Mouse (Mus musculus): ENCODE measurements around the gene Kctd5. TPM values are rescaled to one million over a fixed set of nuclear protein-coding genes. Genes with fewer than 3 reads are reported as not detected.

Kctd5 gene
- total RNA-seq, 2 experiments from 2014 or later = 19.1 to 23.0 TPM

DNA sequence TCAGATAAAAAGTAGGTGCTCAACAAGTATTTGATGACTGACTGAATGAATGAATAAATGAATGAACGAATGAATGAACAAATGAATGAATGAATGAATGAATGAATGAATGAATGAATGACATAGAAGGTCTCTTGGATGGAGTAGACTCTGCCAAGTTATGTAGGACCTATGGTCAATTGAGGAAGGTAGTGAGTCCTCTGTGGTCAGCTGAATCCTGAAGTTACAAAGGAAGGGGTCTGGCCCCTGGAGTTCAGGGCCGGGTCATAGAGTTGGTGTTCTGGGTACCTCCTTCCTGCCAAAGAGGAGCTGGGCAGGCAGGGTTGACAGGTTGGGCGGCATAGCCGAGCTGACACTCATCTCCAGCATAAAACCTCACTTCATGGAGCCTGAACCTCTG is 35.4 kb downstream of the Kctd5 start, which contains the start of gene Prss27:
TSS of gene Prss27 (plus strand) at position 301 of the 400 bp plus-strand sequence.
- DNase-seq = no peak

DNA sequence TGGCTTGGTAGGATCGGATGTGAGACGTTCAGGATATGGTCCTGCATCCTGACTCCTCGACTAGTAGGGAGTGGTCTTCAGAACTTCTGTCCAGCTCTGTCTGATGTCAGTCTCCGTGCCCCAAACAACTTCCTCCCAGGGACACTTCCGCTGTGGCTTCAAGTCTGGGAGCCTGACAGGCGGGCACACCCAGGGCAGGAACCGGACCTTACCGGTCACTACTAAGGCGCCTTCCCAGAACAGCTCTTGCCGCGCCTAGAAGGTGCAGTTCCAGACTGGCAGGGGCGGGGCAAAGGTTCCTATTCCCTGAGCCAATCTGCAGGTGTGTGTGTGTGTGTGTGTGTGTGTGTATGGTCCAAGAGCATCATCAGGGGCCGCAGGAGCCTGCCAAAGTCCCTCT is 35.9 kb downstream of the Kctd5 start:
- DNase-seq = no peak

DNA sequence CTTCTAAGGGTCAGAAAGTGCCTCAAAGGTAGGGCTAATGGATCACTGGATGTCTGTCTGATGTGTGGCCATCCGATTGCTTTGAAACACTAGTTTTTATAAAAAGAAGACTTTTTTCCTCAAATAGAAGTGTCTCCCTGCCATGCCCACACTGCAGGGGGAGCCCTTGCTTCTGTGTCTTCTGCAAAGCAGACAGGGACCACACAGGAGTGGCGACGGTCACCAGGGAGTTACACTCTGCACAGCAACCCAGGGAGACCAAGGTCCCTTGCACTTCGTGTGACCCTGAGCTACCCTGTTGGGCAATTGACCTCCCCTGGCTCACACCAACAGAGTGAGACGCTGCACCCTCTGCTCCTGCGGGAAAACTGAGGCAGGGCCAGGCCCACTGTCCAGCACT is 36.3 kb downstream of the Kctd5 start:
- peak; percentile 56 for DNase-seq

DNA sequence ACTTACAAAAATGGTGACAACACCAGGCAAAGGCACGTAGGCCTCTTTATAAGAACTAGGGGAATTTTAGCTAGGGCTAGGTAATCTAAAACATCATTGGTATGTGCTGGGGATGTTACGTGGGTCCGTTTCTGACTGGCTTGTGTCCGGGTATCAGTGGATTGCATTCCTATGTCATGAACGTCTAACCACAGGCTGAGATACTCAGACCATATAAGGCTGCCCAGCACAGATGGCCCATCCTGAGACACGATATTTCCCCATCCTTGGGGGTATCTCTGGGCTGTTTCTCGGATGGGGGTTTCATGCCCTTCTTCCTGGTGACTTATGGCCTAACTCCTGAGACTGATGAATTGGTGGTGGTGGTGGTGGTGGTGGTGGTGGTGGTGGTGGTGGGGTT is 38.2 kb downstream of the Kctd5 start:
- DNase-seq = no peak

DNA sequence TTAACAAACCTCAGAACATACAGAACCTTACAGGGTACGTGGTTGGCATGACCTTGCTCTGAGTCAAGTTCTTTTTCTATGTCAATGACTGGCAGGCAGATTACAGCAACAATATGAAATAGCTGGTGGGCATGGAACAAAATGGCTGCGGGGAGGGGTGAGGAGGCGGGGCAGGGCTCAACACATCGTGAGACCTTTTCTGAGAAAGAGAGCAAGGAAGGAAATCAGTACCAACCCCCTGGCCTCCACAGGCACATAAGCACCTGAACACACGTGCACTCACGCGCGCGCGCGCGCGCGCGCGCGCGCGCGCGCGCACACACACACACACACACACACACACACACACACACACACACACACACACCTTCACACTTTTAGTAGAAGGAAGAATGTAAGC is 42.7 kb downstream of the Kctd5 start:
- no peak for DNase-seq

DNA sequence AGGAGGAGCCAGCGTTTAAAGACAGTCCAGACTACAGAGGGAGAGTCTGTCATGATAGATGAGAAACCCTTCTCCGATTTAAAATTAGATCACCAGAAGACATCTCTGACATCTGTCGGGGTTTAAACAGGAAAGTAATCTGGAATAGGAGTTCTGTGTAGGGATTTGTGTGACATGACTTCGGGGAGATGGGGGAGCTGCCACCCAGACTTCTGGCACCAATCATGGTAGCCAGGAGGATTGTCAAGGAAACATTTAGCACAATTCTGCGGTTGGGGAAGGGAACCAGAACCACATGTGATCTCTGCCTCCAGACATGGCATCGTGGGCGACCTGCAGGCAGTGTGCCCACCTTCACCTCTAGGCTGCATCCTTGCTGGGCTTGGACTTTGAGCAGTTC is 43.8 kb downstream of the Kctd5 start:
- DNase-seq = no peak

DNA sequence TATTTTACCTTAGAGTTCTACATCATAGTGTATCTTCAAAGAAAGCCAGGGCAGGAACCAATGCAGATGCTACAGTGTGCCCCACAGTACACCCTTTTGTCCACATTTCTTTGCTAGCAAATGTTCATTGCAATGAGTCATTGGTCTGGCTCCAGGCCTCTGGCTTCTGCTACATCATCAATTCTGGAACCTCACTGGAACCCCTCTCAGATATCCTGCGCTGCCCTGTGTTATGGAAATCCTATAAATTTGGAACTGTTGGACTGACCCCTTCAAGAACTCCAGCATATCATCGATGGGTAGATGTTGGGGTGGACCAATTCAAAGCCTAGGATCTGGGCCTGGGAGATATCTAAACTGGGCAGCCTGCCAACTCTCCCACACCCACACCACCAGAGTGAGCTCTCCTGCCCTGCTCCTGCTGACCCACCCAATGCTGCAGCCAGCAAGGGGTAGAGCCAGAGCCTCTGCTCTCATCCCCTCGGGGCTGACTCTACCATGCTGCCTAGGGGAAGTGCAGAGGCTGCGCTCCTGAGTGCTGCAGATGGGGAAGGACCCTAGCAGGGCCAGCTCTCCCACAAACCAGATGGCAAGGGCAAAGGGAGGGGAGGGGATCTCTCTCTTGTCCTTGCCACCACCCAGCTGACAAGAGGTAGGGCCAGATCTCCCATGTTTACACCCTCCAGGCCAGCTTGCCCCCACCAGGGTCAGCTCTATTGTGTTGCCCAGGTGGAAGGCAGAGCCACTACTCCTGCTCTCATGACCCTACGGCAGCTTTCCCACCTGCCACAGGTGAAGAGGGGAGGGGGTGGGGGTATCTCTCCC is 51.7 kb downstream of the Kctd5 start:
- no peak for DNase-seq

DNA sequence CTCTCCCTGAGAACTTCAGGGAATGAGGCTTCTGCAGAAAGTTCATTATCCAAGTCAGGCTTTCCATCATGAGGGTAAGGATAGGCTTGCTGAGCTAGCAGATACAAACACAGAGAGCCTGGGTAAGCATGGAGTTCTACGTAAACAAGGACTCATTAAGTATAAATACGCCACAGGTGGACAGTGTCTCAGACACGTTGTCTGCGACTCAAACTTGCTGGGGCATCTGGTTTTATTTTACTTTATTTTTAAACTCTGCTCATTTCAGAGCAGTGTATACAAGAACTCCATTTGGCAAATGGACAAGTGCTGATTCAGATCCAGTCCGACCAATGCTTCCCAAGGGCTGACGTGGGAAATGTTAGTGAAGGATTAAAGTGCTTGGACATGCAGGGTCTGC is 52.6 kb downstream of the Kctd5 start:
- no peak for DNase-seq

DNA sequence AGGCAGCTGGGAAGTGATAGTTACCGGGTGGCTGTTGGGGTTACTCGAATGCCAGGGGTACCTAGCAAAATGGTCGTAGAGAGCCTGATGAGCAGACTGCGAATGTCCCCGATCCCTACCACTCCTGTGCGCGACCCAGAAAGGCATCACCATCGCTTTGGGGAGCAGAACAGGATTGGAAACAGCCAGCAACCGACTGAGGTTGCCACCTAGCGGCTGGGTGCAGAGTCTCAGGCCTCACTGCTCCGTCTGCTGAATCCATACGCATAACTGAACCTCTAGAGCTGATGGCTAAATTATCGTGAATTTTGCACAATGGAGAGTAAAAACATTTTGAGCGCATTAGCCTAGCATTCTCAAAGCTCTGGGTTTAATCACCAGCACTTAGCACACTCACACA is 57.6 kb downstream of the Kctd5 start:
- peak; percentile 51 for DNase-seq

DNA sequence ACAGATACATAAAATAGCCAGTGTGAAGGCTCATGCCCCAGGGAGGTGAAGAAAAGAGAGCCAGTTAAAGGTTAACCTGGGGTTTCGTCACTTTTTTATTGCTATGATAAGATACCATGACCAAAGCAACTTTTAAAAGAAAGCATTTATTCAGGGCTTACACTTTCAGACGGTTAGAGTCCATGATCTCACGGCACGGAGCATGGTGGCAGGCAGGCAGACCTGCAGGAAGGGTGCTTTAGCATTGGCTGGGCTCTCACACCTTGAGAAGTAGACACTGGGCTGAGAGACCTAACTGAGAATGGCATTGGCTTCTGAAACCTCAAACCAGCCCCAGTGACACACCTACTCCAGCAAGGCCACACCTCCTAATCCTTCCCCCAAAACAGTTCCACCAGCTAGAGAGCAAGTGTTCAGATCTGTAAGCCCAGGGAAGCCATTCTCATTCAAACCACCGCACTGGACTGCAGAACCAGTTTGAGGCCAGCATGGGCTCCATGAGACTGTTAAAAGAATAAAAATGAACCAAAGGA is 58.8 kb downstream of the Kctd5 start:
- DNase-seq = no peak

DNA sequence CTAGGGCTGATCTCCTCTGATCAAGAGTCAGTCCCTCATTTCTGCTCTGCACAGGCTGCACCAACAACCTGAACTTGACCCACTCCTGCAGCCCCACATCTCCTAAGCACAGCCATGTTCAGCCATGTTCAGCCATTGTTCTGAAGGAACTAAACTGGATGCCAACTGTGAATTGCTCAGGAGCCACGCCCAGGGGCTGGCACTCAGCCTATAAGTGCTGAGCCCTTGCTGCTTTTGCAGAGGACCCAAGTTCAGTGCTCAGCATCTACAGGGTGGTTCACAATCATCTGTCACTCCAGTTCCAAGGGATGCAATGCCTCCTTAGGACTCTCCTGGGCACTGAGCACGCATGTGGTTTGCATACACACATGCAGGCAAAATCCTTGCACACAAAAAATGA is 60.4 kb downstream of the Kctd5 start:
- DNase-seq = no peak

DNA sequence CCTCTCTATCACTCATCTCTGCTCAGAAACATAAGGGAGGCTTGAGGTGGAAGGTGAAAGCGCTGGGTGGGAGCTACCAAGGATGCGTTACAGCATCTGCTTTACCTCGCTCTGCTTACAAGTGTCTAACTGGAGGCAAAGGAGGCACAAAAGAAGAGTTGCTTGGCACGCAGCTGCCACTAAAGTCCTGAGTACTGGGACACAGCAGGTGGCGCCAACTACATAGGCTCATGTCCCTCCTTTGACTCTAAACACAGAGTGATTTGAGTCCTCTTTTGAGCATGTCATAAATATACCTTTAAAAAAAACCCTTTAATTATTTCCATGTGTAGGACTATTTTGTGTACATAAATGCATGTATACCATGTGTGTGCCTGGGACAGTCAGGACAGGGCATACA is 63.7 kb downstream of the Kctd5 start:
- peak; percentile 31 for DNase-seq

DNA sequence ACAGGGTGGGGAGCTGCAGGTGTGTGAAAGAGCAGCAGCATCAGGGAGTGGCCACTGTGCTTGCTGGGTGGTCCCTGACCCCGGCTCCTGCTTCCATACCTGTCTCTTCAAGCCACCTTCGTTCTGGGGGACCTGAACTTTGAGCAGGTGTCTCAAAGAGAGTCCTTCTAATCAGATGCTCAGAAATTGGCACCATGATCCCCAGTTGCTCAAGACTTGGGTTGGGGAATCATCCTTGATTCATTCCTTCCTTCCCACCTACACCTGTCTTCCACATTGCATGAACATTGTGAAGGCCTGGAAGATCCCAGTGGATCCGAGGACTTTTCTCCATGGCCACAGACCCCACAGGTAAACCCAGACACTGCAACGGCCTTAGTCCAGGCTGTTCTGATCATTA is 65.2 kb downstream of the Kctd5 start:
- DNase-seq = no peak

DNA sequence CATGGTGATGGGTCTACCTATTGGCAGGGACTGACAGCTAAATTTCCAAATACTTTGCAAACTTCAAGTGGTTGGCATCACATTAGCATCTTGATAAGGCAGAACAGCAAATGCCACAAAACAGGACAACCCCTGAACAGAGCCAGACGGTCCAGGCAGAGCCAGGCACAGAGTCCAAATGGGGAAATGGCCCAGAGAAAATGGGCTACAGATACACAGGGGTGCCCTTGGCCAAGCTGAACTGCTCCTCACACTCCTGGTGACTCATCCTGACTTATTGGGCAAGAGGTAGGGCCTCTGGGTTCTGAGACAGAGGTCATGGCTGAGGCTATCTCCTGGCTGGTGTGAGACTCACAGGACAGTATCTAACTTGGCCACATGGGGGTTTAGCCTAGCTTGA is 65.9 kb downstream of the Kctd5 start:
- DNase-seq = peak; percentile 67

DNA sequence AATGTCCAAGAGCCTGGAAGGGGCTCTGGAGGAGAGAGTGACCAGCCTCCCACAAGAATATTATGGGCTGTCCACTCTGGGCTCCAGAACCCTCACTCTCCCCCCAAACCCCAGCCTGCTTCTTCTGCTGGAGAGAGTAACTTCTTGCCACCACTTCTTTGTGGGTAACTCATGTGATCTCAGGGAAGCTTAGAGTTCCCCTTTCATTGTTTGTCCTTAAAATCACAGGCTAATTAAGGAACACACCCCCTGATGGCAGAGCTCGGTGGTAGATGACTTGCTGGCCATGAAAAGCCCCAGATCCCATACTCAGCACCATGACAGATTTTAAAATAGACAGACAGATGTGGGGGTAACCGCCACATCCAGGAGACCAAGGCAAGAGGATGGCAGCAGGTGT is 66.4 kb downstream of the Kctd5 start:
- no peak for DNase-seq

DNA sequence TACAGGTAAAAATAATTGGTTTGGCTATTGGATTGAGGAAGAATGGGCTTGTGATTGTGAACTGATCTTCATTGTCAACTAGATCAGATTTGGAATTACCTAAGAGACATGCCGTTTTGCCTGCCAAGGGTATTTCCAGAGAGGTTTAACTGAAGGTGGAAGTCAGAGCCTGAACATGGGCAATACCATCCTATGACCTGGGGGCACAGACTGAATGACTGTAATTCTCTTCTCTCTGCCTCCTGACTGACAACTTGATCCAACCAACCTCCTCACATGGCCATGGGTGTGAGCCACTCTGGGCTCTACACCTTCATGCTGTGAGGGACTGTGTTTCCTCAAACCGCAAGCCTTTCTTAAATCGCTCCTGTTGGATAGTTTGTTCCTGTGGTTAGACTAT is 68.2 kb downstream of the Kctd5 start:
- DNase-seq = no peak

DNA sequence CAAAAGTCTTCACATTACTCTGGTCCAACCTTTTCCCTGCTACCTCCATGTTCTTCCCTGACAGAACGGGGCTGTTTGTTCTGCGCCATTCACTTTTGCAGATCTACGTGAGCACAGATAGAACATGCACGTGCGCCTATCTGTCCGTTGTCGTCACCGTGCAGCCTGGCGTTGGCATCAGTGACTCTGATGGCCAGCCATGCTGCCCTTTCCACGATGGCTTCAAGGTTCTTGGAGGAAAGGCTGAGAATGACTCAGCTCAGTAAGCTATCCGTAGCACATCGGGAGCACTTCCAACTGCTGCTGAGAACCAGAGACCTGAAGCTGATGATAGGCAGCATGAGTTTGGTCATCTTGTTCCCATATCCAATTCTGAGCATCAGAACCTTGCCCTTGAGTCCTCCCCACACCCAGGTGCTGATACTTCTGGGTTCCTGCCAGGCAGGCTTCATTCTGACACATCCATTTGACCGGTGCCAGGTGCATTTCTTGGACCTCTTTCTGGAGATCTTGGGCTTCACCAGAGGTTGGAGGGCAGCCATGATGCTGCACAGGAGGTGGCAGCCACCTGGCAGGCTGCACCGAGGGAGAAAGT is 69.1 kb downstream of the Kctd5 start:
- DNase-seq = peak; percentile 51

DNA sequence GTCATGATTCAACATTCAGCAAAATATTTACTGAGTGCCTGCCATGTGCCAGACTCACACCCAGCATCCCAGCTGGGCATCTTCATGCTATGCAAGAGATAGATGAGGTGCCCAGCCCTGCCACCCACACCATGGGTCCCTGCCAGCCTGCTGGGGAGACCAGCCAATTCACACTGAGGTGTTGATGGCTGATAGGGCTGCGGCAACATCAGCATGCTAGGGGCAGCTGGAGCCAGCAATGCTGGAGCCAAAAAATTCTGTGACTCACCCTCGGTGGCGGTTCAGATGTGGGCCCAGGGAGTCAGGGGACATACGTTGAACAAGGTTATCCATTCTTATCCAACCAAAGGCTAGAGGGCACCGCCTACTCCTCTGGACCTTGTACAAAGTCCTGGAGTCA is 72.9 kb downstream of the Kctd5 start:
- peak; percentile 62 for DNase-seq

DNA sequence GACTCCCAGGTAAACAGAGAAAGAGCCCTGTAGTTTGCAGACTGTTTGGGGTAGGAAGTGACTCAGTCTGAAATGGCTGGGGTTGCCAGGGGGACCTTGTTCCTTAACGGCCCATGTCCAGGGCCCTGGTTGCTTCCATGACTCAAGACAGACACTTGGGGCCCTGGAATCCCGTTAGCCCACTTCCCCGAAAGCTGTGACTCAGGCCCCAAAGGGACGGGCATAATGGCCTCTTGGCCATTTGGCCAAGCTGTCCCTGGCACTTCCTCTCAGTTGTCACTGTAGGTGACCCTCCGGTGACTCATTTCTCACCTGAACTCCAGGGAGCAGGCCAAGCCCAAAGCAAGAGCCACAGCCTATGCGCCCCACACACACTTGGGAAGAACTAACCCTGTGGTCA is 74.9 kb downstream of the Kctd5 start:
- DNase-seq = no peak

DNA sequence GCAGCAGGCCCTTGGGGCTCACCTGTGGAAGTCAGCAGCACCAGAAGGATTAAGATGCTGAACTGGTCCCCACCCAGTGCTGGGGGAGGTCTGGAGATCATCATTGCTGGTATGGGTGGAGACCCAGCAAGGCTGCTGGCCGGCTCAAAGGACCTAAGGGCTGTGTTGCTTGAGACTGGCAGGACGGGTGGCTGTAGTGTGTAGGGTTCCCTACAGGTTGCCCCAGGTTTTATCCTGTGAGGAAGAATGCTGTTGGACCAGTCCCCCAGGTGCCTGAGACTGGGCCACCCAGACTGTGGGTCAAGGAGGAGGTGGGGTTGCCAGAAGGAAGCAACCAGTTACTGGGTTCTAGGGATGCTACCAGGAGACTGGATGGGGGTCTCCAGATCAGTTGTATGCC is 75.4 kb downstream of the Kctd5 start, which contains the start of gene Prss22:
TSS of gene Prss22 (minus strand) at position 200 of the 400 bp plus-strand sequence.
- DNase-seq = no peak

Measured in adrenal gland, postnatal 10 days (tissue).